Comparison of ENCODE assay signal across 9 mouse cellular contexts in the genomic region with DNA sequence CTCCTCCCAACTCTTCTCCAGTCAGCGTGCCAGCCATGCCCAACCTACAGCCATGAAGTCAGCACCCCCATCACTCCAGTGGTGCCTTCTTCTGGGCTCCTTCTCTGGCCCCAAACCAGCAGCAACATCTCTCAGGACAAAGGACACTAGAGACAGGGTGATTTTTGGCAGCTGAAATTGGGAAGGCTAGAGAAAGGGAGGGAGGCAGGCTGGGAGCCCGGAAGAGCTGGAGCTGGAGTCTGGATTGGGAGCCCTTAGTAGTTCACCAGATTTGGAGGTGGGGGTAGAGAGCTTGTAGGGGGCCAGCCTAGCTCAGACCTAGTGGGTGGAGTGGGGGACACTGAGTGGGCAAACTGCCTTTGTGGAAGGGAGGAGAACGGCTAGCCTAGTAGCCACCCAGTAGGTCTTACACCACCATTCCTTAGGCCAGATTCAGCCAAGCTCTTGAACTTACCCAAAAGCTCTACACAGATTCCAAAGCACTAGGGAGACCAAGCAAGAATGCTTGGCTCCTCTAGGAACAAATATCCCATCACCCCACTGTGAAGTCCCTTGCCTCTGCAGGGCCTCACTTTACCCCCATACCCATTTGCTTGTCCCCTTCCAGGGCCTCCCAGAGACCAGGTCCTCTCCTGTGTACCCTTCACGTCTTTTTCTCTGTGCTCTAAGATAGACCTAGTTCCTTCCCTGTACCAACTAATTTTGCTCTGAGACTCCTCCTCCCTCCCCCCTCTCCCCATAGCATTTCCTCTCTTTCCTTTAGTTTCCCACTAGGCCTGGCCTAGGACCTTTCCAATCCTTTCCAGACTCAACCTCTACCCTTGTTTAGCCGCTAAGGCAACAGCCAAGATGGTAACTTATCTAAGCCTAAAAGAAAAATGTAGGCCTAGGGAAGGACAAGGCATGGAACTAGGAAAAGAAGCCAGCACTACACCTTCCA. TPM values are rescaled to one million over a fixed set of nuclear protein-coding genes. Genes with fewer than 3 reads are reported as not detected.
A peak's percentile ranks its signal among the peaks of the same experiment; 100 is the strongest.
DNase-seq lines count a peak whose midpoint lies in the region; ATAC-seq and TF ChIP-seq lines count a peak whose summit lies in the region.
"Had no signal": no experiment of that assay in that cellular context is flagged by ENCODE, and none has a peak within 500 bp of the region (broad histone marks: within the 10 kb centered on the region; RNA-seq: fewer than 3 reads in every experiment).

No protein-coding gene starts in this region.

- peak overlapping the region; percentile 78 for H3K4me3 ChIP-seq in lung, embryonic 14.5 days (ENCODE audit: low read depth, low read length)
- H3K4me3 ChIP-seq in lung, adult 2 months (replicated peaks; ENCODE audit: extremely low read depth, low read depth, low read length): no peak overlapping the region
- peak overlapping the region; percentile 65; the same call in 1 of the 2 replicates for H3K4me3 ChIP-seq in heart, adult 2 months
- H3K4me3 ChIP-seq in limb, embryonic 15.5 days: peak overlapping the region; percentile 78

- peak overlapping the region; percentile 97 for H3K27ac ChIP-seq in lung, embryonic 14.5 days (ENCODE audit: low read depth)
- H3K27ac ChIP-seq in heart, adult 2 months: peak overlapping the region; percentile 85
- peak overlapping the region; percentile 99 for H3K27ac ChIP-seq in limb, embryonic 15.5 days

- no peak for TF ChIP-seq POLR2A in lung, adult 2 months (IDR thresholded peaks at IDR 0.05; ENCODE audit: borderline replicate concordance, extremely low read depth, low read depth, low read length)
- peak; percentile 45; the same call in 1 of the 2 replicates for TF ChIP-seq POLR2A in heart, adult 2 months (IDR thresholded peaks at IDR 0.05; ENCODE audit: insufficient read depth, low read depth, low read length)

- DNase-seq in lung, embryonic 14.5 days: peak; percentile 90
- DNase-seq in lung, adult 2 months: no peak
- DNase-seq in cerebellum, postnatal 25 days: peak; percentile 79 to 83
- peak; percentile 76 to 77 for DNase-seq in heart, adult 2 months
- DNase-seq in kidney, adult 18-20 months: peak; percentile 47
- peak; percentile 63 for DNase-seq in retina, embryonic 14.5 days (ENCODE audit: low spot score)
- DNase-seq in thymus, postnatal 0 days (ENCODE audit: low spot score): no peak

- 0 out of 2 replicates have a peak, but pooled peaks cover 1% of the 10 kb centered on the region for H3K79me2 ChIP-seq in heart, adult 2 months (replicated peaks; ENCODE audit: control insufficient read depth, insufficient read depth, low read length)

- no peak for TF ChIP-seq CTCF in lung, embryonic 14.5 days (IDR thresholded peaks at IDR 0.05; ENCODE audit: low read depth)
- no peak for TF ChIP-seq CTCF in lung, adult 2 months (IDR thresholded peaks at IDR 0.05; ENCODE audit: insufficient read depth, low read length)
- no peak for TF ChIP-seq CTCF in heart, adult 2 months (IDR thresholded peaks at IDR 0.05)

- TF ChIP-seq EP300 in heart, adult 2 months (IDR thresholded peaks at IDR 0.05; ENCODE audit: insufficient read depth, low read depth, low read length): peak; percentile 47; the same call in 1 of the 2 replicates

- H3K36me3 ChIP-seq in lung, embryonic 14.5 days (ENCODE audit: insufficient read depth): no peaks in the 10 kb centered on the region; the same call in 1 of the 2 replicates
- no peaks in the 10 kb centered on the region for H3K36me3 ChIP-seq in heart, adult 2 months (ENCODE audit: control insufficient read depth, insufficient read depth, low read length)
- peaks cover 5% of the 10 kb centered on the region for H3K36me3 ChIP-seq in limb, embryonic 15.5 days

- 20% methylated on average over 5 of the region's 5 CpGs for WGBS in lung, embryonic 14.5 days
- WGBS in lung, adult 2 months: 43% methylated on average over 5 of the region's 5 CpGs
- 32% methylated on average over 5 of the region's 5 CpGs for WGBS in heart, adult 2 months
- 37% methylated on average over 5 of the region's 5 CpGs for WGBS in limb, embryonic 15.5 days

- H3K27me3 ChIP-seq in lung, embryonic 14.5 days (ENCODE audit: insufficient read depth, low read length): no peaks in the 10 kb centered on the region
- H3K27me3 ChIP-seq in heart, adult 2 months (ENCODE audit: control insufficient read depth, insufficient read depth, low read length): no peaks in the 10 kb centered on the region
- H3K27me3 ChIP-seq in limb, embryonic 15.5 days: no peaks in the 10 kb centered on the region
- H3K27me3 ChIP-seq: Patski had no signal

- intact Hi-C loops in heart, adult 2 months (cut with DNase I): loop anchor here (2.0 to 5.0 kb wide), 4 partner anchors 45 to 266 kb away; a partner anchor contains a TSS

- peak; percentile 50 for ATAC-seq in lung, embryonic 14.5 days (ENCODE audit: insufficient read depth)
- ATAC-seq in limb, embryonic 15.5 days (ENCODE audit: insufficient number of reproducible peaks, low FRiP score, low TSS enrichment, low read depth): peak; percentile 4; the same call in 1 of the 2 replicates

- H3K9ac ChIP-seq in lung, embryonic 14.5 days: peak overlapping the region; percentile 90
- H3K9ac ChIP-seq in heart, adult 2 months (ENCODE audit: low read depth, low read length): peak overlapping the region; percentile 15
- peak overlapping the region; percentile 98 for H3K9ac ChIP-seq in limb, embryonic 15.5 days

- peak overlapping the region; percentile 78 for H3K4me2 ChIP-seq in lung, embryonic 14.5 days
- peak overlapping the region; percentile 58 for H3K4me2 ChIP-seq in limb, embryonic 15.5 days

- no peaks in the 10 kb centered on the region for H3K9me3 ChIP-seq in lung, embryonic 14.5 days (ENCODE audit: low read depth, low read length)
- no peaks in the 10 kb centered on the region for H3K9me3 ChIP-seq in limb, embryonic 15.5 days

- H3K4me1 ChIP-seq in lung, embryonic 14.5 days (ENCODE audit: insufficient read depth): peaks cover 22% of the 10 kb centered on the region
- peaks cover 12% of the 10 kb centered on the region; the same call in 1 of the 2 replicates for H3K4me1 ChIP-seq in lung, adult 2 months (ENCODE audit: control insufficient read depth, insufficient read depth, low read length)
- peaks cover 8% of the 10 kb centered on the region for H3K4me1 ChIP-seq in heart, adult 2 months (ENCODE audit: control insufficient read depth, insufficient read depth, low read length)
- H3K4me1 ChIP-seq in limb, embryonic 15.5 days: peaks cover 48% of the 10 kb centered on the region

RNA-seq across cellular contexts. Expression of a gene that starts 1.9 kb away (rescaled TPM):
- 13.1 and 15.1 TPM in 2 replicates for polyA plus RNA-seq in lung, embryonic 14.5 days (2014; fragmentation: Nextera tagmentation; extraction: Ambion mirVana)
- polyA plus RNA-seq in lung, adult 2 months (2012; rRNA removed): 52.0 and 64.6 TPM in 2 replicates
- 10 to 100 TPM; 44.3 to 47.8 TPM for total RNA-seq in heart, adult 2 months (2021)
- polyA plus RNA-seq in heart, adult 2 months (2012; rRNA removed): 24.5 and 32.8 TPM in 2 replicates
- polyA plus RNA-seq in limb, embryonic 15.5 days (2015; fragmentation: Nextera tagmentation; extraction: Ambion mirVana): 15.1 and 15.7 TPM in 2 replicates
- 4.5 and 4.7 TPM in 2 replicates for polyA plus RNA-seq in thymus, postnatal 0 days (2015; fragmentation: Nextera tagmentation; extraction: Ambion mirVana)

RNA-seq across cellular contexts. Expression of a gene that starts 2.4 kb away (rescaled TPM):
- not detected in 2 replicates for polyA plus RNA-seq in lung, embryonic 14.5 days (2014; fragmentation: Nextera tagmentation; extraction: Ambion mirVana)
- polyA plus RNA-seq in lung, adult 2 months (2012; rRNA removed): 0.08 TPM in 1 of 2 replicates, not detected in the other
- 1 to 10 TPM in 1 of 2 experiments, not detected in 1; 1.9 TPM for total RNA-seq in heart, adult 2 months (2021)
- not detected in 2 replicates for polyA plus RNA-seq in heart, adult 2 months (2012; rRNA removed)
- polyA plus RNA-seq in limb, embryonic 15.5 days (2015; fragmentation: Nextera tagmentation; extraction: Ambion mirVana): 0.10 TPM in 1 of 2 replicates, not detected in the other
- not detected in 2 replicates for polyA plus RNA-seq in thymus, postnatal 0 days (2015; fragmentation: Nextera tagmentation; extraction: Ambion mirVana)

RNA-seq across cellular contexts. Expression of a gene that starts 11.3 kb away (rescaled TPM):
- 2.2 and 4.1 TPM in 2 replicates for polyA plus RNA-seq in lung, embryonic 14.5 days (2014; fragmentation: Nextera tagmentation; extraction: Ambion mirVana)
- polyA plus RNA-seq in lung, adult 2 months (2012; rRNA removed): 3.3 and 3.8 TPM in 2 replicates
- total RNA-seq in heart, adult 2 months (2021): 1 to 10 TPM; 2.4 to 2.7 TPM
- 2.4 and 2.7 TPM in 2 replicates for polyA plus RNA-seq in heart, adult 2 months (2012; rRNA removed)
- 7.9 and 9.1 TPM in 2 replicates for polyA plus RNA-seq in limb, embryonic 15.5 days (2015; fragmentation: Nextera tagmentation; extraction: Ambion mirVana)
- 3.8 TPM in 2 replicates for polyA plus RNA-seq in thymus, postnatal 0 days (2015; fragmentation: Nextera tagmentation; extraction: Ambion mirVana)

RNA-seq across cellular contexts. Expression of a gene that starts 17.0 kb away (rescaled TPM):
- polyA plus RNA-seq in lung, embryonic 14.5 days (2014; fragmentation: Nextera tagmentation; extraction: Ambion mirVana): 429 and 440 TPM in 2 replicates
- polyA plus RNA-seq in lung, adult 2 months (2012; rRNA removed): 222 and 226 TPM in 2 replicates
- 100 to 1,000 TPM; 280 to 314 TPM for total RNA-seq in heart, adult 2 months (2021)
- polyA plus RNA-seq in heart, adult 2 months (2012; rRNA removed): 296 and 328 TPM in 2 replicates
- polyA plus RNA-seq in limb, embryonic 15.5 days (2015; fragmentation: Nextera tagmentation; extraction: Ambion mirVana): 356 and 402 TPM in 2 replicates
- polyA plus RNA-seq in thymus, postnatal 0 days (2015; fragmentation: Nextera tagmentation; extraction: Ambion mirVana): 541 and 549 TPM in 2 replicates

RNA-seq across cellular contexts. Expression of a gene that starts 19.7 kb away (rescaled TPM):
- polyA plus RNA-seq in lung, embryonic 14.5 days (2014; fragmentation: Nextera tagmentation; extraction: Ambion mirVana): 12.1 and 12.6 TPM in 2 replicates
- 38.9 and 48.7 TPM in 2 replicates for polyA plus RNA-seq in lung, adult 2 months (2012; rRNA removed)
- total RNA-seq in heart, adult 2 months (2021): 1 to 10 TPM; 3.1 to 4.4 TPM
- 4.5 and 8.2 TPM in 2 replicates for polyA plus RNA-seq in heart, adult 2 months (2012; rRNA removed)
- polyA plus RNA-seq in limb, embryonic 15.5 days (2015; fragmentation: Nextera tagmentation; extraction: Ambion mirVana): 17.4 and 17.8 TPM in 2 replicates
- 157 and 167 TPM in 2 replicates for polyA plus RNA-seq in thymus, postnatal 0 days (2015; fragmentation: Nextera tagmentation; extraction: Ambion mirVana)

Comparison
In these comparisons a context has a peak if more than half of its experiments do, and no peak if none do; other contexts are left out.
1. DNase-seq: peak in lung, embryonic 14.5 days (single experiment), cerebellum, postnatal 25 days (2 of 2), heart, adult 2 months (2 of 2), kidney, adult 18-20 months (single experiment) and retina, embryonic 14.5 days (single experiment); none in lung, adult 2 months (single experiment) and thymus, postnatal 0 days (single experiment).
2. H3K9ac ChIP-seq: peak in every context shown above with its lines; median percentile 98 in limb, embryonic 15.5 days; 90 in lung, embryonic 14.5 days; 15 in heart, adult 2 months.
3. Peak in every context shown above with its lines, with median percentiles within 50 percentile points of each other: H3K27ac ChIP-seq.